Mouse (Mus musculus): ENCODE results near the gene Gm15737.

Gene Gm15737

DNA sequence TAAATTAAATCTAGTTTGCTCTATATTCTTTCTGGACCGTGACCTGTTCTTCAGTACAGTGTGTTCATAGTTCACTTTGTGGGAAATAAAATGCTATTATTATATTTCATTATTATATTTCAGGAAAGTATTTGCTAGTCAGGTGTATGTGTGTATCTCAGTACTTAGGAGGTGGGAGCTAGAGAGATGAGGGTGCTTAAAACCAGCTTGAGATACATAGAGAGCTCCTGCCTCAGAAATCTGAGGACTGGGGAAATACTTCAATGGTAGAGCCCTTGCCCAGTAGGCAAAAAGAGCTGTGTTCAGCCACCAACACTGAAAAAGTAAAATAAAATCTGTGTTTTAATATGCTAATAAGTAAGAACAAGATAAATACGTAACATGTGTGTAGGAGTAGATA, 6.2 kb downstream of the Gm15737 start:
- DNase-seq (ENCODE audit: low read depth, low spot score) = no peak

DNA sequence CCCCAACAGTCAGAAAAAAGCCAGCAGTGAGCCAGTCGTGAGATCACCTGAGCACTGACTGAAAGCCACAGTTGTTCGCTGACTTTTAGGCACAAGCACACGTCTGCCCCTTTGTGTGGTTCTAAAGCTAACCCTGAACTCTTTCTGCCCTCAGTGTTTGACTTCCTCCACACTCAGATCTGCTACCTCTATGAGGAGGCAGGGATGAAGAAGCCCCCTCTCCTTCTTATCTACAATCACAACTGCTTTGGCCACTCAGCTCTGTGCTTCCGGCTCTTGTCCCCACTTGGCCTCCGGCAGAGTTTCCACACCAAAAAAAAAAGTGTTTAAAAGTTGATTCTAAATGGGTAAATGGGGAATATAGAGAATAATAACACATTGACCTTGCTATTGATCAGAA, 7.0 kb downstream of the Gm15737 start:
- no peak for DNase-seq (ENCODE audit: low read depth, low spot score)

DNA sequence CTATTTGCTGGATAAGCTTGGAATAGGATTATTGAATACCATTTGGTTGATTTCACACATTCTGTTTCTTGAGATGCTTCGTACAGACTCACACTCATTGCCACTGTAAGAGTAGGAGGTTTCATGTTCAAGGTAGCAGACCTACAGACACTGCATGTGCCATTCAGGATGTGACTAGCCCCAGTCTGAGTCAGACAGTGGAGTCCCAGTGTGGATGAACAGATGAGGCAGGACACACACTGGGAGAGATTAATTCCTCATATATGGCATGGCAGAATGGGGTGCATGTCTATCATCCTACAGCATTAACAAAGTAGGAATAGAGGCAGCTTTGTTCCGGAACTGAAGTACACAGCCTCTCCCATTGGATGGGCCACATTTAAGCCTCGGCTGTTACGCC, 8.1 kb downstream of the Gm15737 start:
- no peak for DNase-seq (ENCODE audit: low read depth, low spot score)

DNA sequence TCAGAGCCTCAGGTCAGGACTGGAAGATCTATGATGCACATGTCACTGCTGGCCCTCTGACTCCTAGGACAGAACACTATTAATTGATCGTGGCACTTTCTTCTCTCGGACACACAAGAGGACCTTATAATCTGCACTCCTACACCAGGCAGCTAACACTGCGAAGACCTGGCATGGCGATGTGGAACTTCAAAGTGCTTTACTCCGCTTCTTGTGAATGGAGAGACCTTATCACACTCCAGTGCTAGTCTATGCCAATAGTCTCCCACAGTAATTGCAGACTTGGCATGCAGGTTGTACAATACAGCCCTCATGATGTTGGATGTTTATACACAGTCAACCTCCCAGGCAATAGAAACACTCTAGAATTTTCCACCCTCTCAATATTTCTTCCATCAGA, 9.6 kb downstream of the Gm15737 start:
- no peak for DNase-seq (ENCODE audit: low read depth, low spot score)

DNA sequence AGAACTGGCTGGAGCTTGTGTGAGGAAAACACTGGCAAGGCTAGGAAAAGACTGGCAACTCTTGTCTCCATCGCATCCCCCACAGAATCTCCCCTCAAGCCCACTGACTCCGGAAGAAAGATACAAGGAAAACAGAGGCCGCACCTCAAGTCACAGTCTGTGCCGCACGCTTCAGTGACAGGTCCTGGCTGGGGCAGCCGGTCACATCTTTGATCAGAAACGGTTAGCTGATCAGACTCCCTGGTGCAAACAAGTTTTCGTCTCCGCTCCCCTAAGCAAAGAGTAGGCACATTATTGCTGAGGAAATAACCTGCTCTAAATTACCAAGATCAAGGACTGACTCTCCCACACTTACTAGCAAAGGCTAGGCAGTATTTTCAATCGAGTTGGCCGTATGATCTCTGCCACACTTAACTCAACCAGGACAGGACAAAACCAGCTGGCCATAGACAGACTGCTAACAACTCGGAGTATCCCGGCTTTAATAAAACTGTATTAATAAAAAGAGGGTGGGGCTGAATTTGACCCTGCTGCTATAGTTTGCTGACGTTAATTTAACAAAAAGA, 10.6 kb downstream of the Gm15737 start:
- no peak for DNase-seq (ENCODE audit: low read depth, low spot score)

DNA sequence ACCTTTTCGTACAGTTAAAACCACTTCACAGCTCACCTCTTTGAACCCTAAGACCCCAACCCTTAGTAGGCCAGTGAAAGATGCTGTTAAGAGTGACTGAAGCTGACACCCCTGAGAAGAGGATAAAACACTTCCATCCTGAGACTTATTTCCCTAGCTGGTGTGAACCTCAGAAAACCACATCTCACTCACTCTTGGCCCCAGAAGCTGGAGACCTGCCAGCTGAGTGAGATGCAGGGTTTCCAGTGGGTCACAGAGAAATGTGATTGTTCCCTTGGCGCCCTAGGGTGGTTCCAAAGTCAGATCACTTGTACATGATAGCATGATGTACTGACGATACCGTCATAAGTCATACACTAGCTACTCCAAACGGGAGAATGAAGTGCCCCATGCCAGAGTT, 13.3 kb downstream of the Gm15737 start:
- no peak for DNase-seq (ENCODE audit: low read depth, low spot score)

DNA sequence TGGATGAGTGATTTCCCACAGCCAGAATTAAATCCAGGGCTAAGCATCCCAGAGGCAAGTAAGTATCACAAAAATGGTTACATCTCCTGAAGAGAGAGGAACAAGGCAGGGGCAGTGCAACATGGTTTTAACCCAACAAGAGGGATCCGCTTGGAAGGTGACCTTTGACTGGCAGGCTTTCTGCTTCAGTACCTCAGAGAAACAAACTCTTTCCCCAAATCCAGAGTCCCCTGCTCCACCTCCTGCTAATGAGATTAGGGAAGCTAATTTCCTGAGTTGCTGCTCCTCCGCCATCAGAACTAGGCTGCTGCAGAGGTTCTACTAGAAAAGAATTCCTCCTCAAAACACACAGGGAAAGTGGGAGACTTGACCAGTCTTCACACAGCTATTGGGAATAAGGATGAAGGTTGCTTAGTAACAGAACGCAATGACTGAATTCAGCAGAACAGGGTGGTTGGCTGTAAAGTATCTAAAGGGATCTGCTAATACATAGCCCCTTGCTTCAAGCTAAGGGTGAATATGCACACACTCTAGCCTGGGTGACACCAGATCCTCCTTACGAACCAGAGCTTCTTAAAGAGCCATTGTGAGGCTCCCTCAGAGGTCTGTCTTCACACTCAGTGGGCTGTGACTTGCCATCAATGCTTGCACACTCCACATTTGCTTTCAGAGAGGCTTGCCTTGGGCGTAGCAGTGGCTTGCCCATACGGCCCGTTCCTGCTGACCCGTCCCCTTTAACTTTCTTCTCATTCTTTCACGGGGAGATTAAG, 14.2 kb downstream of the Gm15737 start:
- DNase-seq (ENCODE audit: low read depth, low spot score) = no peak

DNA sequence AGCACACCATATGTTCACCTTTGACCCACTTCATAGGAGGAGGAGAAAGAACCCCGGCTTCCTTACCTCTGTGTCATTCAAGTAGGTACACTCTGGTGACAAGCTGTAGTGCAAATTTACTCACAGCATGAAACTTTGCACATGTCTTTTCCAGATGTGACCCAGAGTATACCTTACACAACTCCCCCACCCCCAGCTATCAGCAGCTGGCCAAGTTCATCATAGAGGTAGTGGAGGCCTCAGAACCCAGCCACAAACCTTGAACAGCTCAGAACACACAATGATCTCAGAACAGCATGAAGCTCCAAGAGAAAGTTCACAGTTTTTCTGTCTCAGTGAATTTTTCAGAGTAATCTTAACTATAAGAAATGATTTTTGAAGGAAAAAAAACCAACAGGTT, 22.4 kb downstream of the Gm15737 start:
- DNase-seq (ENCODE audit: low read depth, low spot score) = no peak

DNA sequence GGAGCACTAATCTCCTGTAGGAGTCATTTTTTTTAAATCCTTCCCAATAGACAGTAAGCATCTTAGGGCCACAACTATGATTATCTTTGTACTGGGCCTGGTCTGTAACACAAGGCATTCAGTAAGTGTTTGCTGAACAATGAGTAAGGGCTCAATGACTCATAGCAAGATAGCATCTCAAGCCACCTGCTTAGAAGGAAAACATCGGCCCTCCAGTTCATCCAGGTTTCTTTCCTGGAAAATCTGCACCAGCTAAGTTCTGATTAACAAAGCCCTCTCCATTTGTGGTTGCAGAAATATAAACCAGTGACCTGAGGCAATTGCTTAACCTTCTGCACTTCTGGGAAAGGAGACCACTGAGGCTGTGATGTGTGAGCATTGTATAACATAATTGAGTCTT, 34.9 kb downstream of the Gm15737 start:
- DNase-seq (ENCODE audit: low read depth, low spot score) = no peak

DNA sequence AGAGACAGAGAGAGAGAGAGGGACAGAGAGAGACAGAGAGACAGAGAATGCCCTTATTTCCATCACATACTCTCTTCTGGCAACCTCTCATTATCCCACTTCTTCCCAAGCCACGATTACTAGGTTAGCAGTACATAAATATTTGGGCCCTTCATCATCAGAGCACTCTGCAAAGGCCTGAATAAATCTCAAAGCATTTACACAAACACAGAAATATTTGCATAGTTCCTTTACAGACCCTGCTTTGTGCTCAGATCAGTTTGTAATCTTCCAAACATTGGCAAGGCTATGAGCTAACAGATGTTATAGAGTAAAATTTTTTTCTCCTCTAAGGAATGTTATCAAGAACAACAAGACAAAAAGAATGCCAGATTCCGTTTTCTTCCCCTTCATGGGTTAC, 35.3 kb downstream of the Gm15737 start:
- DNase-seq (ENCODE audit: low read depth, low spot score) = no peak

DNA sequence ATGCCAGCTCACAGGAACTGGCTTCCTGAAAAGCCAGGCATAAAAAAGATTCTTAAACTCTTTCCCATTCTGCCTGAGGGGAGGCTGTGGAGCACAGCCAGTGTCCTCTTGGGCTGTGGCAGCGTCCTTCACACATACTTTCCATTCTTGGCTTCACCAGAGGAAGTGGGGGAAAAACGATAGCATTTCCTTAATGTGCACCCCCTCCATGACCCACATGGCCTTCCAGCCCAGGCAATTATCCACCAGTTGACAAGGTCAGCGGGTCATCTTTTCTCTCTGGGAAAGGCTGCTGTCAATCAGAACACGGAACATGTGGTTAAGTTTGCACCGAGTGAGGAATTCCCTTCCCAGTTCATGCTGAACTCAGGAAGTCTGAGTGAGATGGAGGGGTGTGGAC, 36.8 kb downstream of the Gm15737 start:
- DNase-seq (ENCODE audit: low read depth, low spot score) = no peak

DNA sequence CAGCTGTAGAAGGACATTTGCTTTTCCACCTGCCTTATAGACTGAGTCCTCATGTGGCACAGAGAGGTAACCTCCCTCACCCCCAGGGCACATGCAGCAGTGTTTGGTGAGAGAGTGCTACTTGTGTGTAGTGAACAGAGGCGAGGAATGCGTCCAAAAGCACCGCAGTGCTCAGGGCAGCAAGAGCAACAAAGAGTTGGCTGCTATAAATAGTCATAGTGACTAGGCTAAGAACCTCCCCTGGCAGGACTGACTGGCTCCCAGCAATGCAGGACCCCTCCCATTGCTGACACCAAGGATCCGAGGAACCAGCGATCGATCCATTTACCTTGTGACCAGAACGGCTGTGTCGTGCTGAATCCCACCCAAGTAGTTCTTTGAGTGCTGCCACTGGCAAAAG, 40.2 kb downstream of the Gm15737 start:
- no peak for DNase-seq (ENCODE audit: low read depth, low spot score)

DNA sequence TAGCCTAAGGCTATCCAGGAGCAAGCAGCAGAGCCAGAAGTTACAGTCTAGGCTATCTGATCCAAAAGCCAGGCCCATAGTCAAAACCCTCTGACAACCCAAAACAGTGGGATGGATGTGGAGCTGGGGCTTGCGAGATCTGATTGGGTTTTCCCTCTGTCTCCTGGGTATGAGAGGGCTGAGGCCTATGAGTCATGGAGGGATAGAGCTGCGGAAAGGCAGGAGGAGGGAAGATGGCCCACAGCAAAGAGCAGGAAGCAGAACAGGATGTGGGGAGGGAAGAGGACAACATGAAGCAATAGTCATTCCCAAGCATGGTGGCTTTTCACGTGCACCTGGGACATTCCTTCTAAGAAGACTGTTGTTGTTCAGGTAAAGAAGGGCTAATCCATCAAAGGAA, 41.5 kb downstream of the Gm15737 start:
- DNase-seq (ENCODE audit: low read depth, low spot score) = no peak

DNA sequence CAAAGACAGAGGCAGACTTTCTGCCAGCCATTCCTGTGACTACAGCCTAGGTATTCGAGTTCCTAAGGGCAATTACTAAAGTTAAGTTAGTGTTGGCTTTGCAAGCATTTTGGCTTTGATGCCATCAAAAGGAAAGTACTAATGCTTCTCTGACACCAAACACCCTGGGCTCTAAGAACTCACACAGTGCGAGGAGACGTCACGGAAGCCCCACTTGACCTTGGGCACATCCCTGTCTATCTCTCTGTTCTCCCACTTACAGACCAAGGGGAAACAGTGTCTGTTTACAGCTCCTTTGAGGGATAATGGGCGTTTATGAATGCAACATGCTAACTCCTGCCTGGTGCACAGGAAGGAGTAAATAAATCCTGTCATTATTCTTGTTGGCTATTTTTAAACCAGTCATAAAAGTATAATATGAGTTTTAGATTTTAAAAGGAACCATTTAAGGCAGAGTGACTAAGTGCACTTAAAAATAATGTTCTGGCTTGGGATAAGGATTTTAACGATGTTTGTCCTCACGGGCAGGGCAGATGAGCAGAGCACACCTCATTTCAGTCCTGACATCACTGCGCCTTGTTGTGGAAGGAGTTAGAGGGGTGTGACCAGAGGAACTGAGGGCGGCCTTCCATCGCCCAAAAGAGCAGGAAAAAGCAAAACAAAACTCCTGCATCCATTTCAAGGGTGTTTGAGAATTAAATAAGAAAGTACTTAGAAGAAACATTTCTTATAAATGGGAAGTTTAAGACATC, 52.0 kb downstream of the Gm15737 start:
- DNase-seq (ENCODE audit: low read depth, low spot score) = no peak

DNA sequence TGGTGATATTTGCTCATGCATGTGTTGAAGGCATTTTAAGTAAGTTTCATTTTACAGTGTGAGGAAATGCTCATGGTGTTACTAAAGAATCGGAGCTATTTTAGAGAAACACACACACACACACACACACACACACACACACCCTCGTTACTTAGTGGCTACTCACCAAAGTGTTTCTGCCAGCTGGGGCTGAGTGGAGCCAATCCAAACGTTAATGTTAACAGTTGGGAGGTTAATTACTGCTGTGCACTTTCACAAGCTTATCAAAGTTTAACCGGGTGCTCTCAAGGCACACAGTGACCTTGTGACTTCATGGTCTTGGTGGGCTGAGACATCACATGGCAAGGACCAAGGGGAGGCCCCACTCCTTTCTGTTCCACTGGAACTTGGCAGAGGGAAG, 52.7 kb downstream of the Gm15737 start:
- no peak for DNase-seq (ENCODE audit: low read depth, low spot score)

DNA sequence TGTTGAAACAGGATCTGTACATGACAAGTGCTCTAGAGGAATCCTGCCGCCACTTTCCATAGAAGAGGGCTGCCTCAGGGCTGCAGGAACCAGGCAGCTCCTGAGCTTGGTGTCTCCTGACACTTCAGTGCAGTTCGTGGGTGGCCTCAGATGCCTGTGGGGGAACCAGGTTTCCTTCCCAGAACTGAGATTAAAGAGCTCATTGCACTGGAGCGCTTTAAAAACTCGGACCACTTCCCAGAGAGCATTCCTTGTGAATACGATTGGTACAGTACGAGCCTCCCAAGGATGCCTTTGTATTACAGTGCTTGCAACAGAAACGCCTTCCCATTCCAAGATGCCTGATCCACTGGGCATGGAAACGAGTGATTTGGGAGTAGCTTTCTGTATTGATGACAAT, 55.4 kb downstream of the Gm15737 start:
- DNase-seq (ENCODE audit: low read depth, low spot score) = no peak

DNA sequence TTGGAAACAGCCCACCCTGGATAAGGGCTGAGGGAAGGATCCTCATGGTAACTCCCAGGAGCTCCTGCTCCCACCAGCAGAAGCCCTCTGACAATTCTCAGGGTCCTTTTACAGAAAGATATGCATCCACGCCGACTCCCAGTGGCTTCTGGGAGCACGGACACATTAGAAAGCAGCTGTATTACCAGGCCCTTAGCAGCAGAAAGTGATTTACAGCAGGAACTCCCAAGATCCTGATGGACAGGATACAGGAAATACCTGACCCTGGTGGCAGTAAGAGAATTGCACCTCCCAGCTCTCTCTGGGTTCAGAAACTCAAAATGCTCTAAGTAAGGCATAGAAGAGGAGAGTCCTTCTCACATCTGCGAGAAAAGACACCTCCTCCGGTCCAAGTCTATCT, 59.1 kb downstream of the Gm15737 start:
- DNase-seq (ENCODE audit: low read depth, low spot score) = no peak
